Mouse (Mus musculus) ES-E14 (cell line): ENCODE measurements around the gene Zfp46. TPM values are rescaled to one million over a fixed set of nuclear protein-coding genes. Genes with fewer than 3 reads are reported as not detected.
A peak's percentile ranks its signal among the peaks of the same experiment; 100 is the strongest.

Experiments used
- DNase-seq: peaks from one replicate; pipeline ENCODE4 v3.0.0-alpha.2; 2013; ENCODE audit warnings: low read depth, low spot score
- H3K27ac ChIP-seq: 2 replicates; pipeline ENCODE4 v1.5.1; 2012; ENCODE audit warnings: low read depth, mild to moderate bottlenecking, low read length, moderate library complexity, mixed read lengths; ENCODE audit not compliant: poor library complexity, insufficient read depth, severe bottlenecking
- H3K36me3 ChIP-seq: 2 replicates; pipeline ENCODE4 v1.6.1; 2012; ENCODE audit warnings: mild to moderate bottlenecking, low read length, moderate library complexity, mixed read lengths; ENCODE audit not compliant: control insufficient read depth, poor library complexity, insufficient read depth, severe bottlenecking
- H3K4me1 ChIP-seq, 2 experiments: fragments of 150-350 bp in 1 of 2; sonication (generic) in 1 of 2; 2 replicates each; pipeline ENCODE4 v1.6.1; 2012; ENCODE audit warnings: low read length in 2 of 2, mild to moderate bottlenecking in 1 of 2, mixed read lengths in 1 of 2; ENCODE audit not compliant: control insufficient read depth in 2 of 2, insufficient read depth in 2 of 2, poor library complexity in 1 of 2
- H3K4me3 ChIP-seq, 2 experiments: fragments of 150-350 bp in 1 of 2; sonication (generic) in 1 of 2; 2 replicates each; pipeline ENCODE4 v1.5.1; 2012; ENCODE audit warnings: low read length in 2 of 2, low read depth in 1 of 2, mild to moderate bottlenecking in 1 of 2, mixed read lengths in 1 of 2; ENCODE audit not compliant: insufficient read depth in 1 of 2, poor library complexity in 1 of 2, severe bottlenecking in 1 of 2
- H3K9ac ChIP-seq: 2 replicates; pipeline ENCODE4 v1.6.1; 2012; ENCODE audit warnings: low read depth, mild to moderate bottlenecking, low read length, mixed read lengths; ENCODE audit not compliant: poor library complexity, insufficient read depth, severe bottlenecking
- H3K9me3 ChIP-seq: fragments of 150-350 bp; sonication (generic); 2 replicates; pipeline ENCODE4 v1.6.1; 2012; ENCODE audit warnings: low read depth, mild to moderate bottlenecking, low read length; ENCODE audit not compliant: control insufficient read depth, insufficient read depth
- CHD2 ChIP-seq: IDR thresholded peaks from 2 replicates; pipeline ENCODE4 v1.6.1; 2014; ENCODE audit warnings: mild to moderate bottlenecking, low read depth, low read length, inconsistent platforms
- HCFC1 ChIP-seq: IDR thresholded peaks from 2 replicates; pipeline ENCODE4 v1.6.1; 2012; ENCODE audit warnings: low read length, inconsistent platforms, borderline replicate concordance; ENCODE audit not compliant: insufficient read depth
- MAFK ChIP-seq: IDR thresholded peaks from 2 replicates; pipeline ENCODE4 v1.6.1; 2014; ENCODE audit warnings: mild to moderate bottlenecking, low read depth, low read length, inconsistent platforms; ENCODE audit not compliant: insufficient read depth
- ZC3H11A ChIP-seq: IDR thresholded peaks from 2 replicates; pipeline ENCODE4 v1.6.1; 2012; ENCODE audit warnings: low read depth, mild to moderate bottlenecking, inconsistent platforms, low read length, borderline replicate concordance
- ZNF384 ChIP-seq: IDR thresholded peaks from 2 replicates; pipeline ENCODE4 v1.6.1; 2012; ENCODE audit warnings: low read depth, low read length, inconsistent platforms
- in situ Hi-C, 2 experiments: fragments of 600-800 bp; cut with MboI; formaldehyde crosslinking; loops; one replicate each; pipeline ENCODE4 v1.15.1; 2025; ENCODE audit warnings: low sequenced_read_pairs in 2 of 2, inconsistent platforms in 1 of 2; ENCODE audit not compliant: unreplicated experiment in 2 of 2
- total RNA-seq: library from RNA; depleted of rRNA; stranded (reverse); fragments of 300-350 nt; gene quantifications from 2 replicates; pipeline ENCODE4 v1.2.3, GENCODE M21; 2012

Zfp46 gene
- total RNA-seq, 1 experiment = 5.8 TPM

DNA sequence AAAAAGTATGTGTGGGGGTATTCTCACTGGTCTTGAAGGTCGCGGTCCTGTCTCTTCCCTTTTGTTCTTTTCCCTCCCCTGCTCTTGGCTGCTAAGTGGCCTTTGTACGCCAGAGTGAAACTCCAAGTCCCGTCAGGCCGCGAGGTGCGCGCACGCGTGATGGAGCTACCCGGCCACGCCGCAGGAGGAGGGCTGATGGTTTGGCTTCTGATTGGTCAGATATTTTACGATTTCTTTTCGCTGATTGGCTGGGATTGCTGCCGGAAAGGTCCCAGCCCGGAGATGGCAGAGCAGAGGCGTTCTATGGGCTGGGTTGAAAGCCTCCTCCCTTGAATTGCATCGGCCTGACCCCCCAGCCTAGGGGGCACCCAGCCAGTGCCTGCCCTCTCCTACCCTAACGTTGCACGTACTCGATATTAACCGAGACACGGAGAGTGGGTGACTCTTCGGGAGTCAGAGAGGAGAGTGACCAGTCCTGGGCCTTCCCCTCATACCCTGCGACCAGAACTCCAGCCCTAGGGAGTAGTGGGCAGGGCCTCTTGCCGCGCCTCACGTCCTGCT, 1.4 kb downstream of the Zfp46 start:
- Histone ChIP-seq H3K4me3 (peak overlapping the region; percentile 74 to 95), H3K4me1 (peaks cover 0 to 7% of the 10 kb centered on the region in 2 experiments; a peak in 2 of 4 replicates), H3K9me3 (no peaks in the 10 kb centered on the region), H3K36me3 (no peaks in the 10 kb centered on the region; the same call in 1 of the 2 replicates), H3K27ac (peak overlapping the region; percentile 23; the same call in 1 of the 2 replicates), H3K9ac (peak overlapping the region; percentile 80)
- DNase-seq = peak; percentile 92
- in situ Hi-C loops = no loop called here
- TF ChIP-seq MAFK (no peak), CHD2 (peak; percentile 52; the same call in 1 of the 2 replicates), HCFC1 (peak; percentile 84)

DNA sequence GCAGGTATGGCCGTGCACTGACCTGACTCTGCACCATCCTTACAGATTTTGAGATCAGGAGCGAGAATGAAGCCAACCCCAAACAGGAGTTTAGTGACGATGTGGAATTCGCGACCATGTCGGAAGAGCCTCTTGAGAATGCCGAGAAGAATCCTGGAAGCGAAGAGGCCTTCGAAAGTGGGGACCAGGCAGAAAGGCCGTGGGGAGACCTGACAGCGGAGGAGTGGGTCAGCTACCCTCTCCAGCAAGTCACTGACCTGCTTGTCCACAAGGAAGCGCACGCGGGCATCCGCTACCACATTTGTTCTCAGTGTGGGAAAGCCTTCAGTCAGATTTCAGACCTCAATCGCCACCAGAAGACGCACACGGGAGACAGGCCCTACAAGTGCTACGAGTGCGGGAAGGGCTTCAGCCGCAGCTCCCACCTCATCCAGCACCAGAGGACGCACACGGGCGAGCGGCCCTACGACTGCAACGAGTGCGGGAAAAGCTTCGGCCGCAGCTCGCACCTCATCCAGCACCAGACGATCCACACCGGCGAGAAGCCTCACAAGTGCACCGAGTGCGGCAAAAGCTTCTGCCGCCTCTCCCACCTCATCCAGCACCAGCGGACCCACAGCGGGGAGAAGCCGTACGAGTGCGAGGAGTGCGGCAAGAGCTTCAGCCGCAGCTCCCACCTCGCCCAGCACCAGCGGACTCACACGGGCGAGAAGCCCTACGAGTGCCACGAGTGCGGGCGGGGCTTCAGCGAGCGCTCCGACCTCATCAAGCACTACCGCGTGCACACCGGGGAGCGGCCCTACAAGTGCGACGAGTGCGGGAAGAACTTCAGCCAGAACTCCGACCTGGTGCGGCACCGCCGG, 5.7 kb downstream of the Zfp46 start:
- H3K4me1 ChIP-seq = peaks cover 0 to 14% of the 10 kb centered on the region in 2 experiments; a peak in 2 of 4 replicates
- peak overlapping the region; percentile 51 to 52 for H3K4me3 ChIP-seq
- no peaks in the 10 kb centered on the region; the same call in 1 of the 2 replicates for H3K36me3 ChIP-seq
- in situ Hi-C loops = no loop called here
- H3K27ac ChIP-seq = no peak overlapping the region
- no peak for DNase-seq
- peak overlapping the region; percentile 58 for H3K9ac ChIP-seq
- H3K9me3 ChIP-seq = no peaks in the 10 kb centered on the region
- no peak for TF ChIP-seq MAFK
- TF ChIP-seq ZC3H11A = no peak
- no peak for TF ChIP-seq HCFC1
- TF ChIP-seq CHD2 = no peak
- no peak for TF ChIP-seq ZNF384

DNA sequence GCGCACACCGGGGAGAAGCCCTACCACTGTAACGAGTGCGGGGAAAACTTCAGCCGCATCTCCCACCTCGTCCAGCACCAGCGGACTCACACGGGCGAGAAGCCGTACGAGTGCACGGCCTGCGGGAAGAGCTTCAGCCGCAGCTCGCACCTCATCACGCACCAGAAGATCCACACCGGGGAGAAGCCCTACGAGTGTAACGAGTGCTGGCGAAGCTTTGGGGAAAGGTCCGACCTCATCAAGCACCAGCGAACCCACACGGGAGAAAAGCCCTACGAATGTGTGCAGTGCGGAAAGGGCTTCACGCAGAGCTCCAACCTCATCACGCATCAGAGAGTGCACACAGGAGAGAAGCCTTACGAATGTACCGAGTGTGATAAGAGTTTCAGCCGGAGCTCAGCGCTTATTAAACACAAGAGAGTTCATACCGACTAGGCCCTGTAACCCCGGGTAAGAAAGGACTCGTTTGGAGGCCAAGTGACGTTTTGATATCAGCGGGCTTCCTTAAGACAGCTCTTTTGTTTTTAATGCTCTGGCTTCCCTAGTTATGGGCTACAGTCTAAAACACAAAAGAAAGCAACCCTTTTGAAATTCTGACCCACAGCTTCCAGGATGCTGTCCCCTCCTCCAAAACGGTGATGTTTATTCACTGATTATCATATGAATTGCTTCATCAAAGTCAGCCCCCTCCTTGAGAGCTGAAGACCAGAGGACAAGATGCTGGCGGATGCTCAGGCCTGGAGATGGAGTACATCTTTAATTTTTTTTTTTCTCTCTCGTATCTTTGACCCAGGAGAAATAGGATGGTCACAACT, 6.5 kb downstream of the Zfp46 start:
- Histone ChIP-seq H3K36me3 (no peaks in the 10 kb centered on the region; the same call in 1 of the 2 replicates), H3K4me1 (peaks cover 0 to 14% of the 10 kb centered on the region in 2 experiments; a peak in 2 of 4 replicates), H3K4me3 (peak overlapping the region; percentile 51 to 52), H3K9ac (peak overlapping the region; percentile 58), H3K9me3 (no peaks in the 10 kb centered on the region), H3K27ac (no peak overlapping the region)
- TF ChIP-seq HCFC1 = no peak
- TF ChIP-seq ZNF384 = no peak
- no peak for TF ChIP-seq CHD2
- no peak for TF ChIP-seq ZC3H11A
- no peak for TF ChIP-seq MAFK
- in situ Hi-C loops = no loop called here
- peak; percentile 38 for DNase-seq

DNA sequence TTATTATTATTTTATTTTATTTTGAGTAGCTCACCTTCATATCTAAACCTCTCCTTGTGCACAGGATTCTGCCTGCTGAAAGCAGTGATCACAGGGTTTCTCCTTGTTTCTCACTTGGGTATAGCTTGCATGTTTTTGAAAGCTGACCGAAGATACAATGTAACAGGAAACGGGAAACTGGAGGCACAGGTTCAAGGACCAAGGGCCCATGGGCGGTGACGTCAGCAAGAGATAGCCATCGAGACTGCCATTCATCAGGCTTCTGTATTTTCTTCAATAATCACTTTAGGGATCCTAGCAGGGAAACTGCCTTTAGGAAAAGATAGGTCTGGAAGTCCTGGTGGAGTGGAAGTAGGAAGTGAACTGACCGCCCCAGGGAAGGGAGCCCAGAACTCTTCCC, 7.2 kb downstream of the Zfp46 start:
- Histone ChIP-seq H3K9me3 (no peaks in the 10 kb centered on the region), H3K36me3 (no peaks in the 10 kb centered on the region; the same call in 1 of the 2 replicates), H3K4me1 (peaks cover 0 to 12% of the 10 kb centered on the region in 2 experiments; a peak in 2 of 4 replicates), H3K27ac (no peak overlapping the region), H3K9ac (no peak overlapping the region; the same call in 1 of the 2 replicates), H3K4me3 (no peak overlapping the region)
- in situ Hi-C loops = no loop called here
- no peak for DNase-seq
- TF ChIP-seq MAFK (no peak), ZNF384 (no peak), HCFC1 (no peak), CHD2 (no peak), ZC3H11A (no peak)
